Mouse (Mus musculus) midbrain, embryonic 13.5 days (tissue): Measurements from ENCODE around the gene Htr2a. TPM values are rescaled to one million over a fixed set of nuclear protein-coding genes. Genes with fewer than 3 reads are reported as not detected.

Experiments used
- ATAC-seq: fragments of 200-750 bp; cut with Nextera tagmentation; 2 replicates; pipeline ENCODE4 v1.8.0; 2017; ENCODE audit warnings: mild to moderate bottlenecking, moderate TSS enrichment, moderate library complexity
- H3K27ac ChIP-seq: fragments of 300-500 bp; sonication (generic); 2 replicates; pipeline ENCODE4 v1.5.1; 2015; ENCODE audit warnings: inconsistent platforms, mild to moderate bottlenecking, moderate library complexity
- H3K27me3 ChIP-seq: fragments of 300-500 bp; sonication (generic); 2 replicates; pipeline ENCODE4 v1.6.1; 2015; ENCODE audit warnings: mild to moderate bottlenecking, inconsistent platforms
- H3K36me3 ChIP-seq: fragments of 300-500 bp; sonication (generic); 2 replicates; pipeline ENCODE4 v1.6.1; 2015; ENCODE audit warnings: mild to moderate bottlenecking, inconsistent platforms
- H3K4me1 ChIP-seq: fragments of 300-500 bp; sonication (generic); replicated peaks from 2 replicates; pipeline ENCODE4 v1.6.1; 2015; ENCODE audit warnings: inconsistent platforms
- H3K4me2 ChIP-seq: fragments of 300-500 bp; sonication (generic); replicated peaks from 2 replicates; pipeline ENCODE4 v1.6.1; 2015; ENCODE audit warnings: moderate library complexity, mild to moderate bottlenecking, inconsistent platforms
- H3K4me3 ChIP-seq: fragments of 300-500 bp; sonication (generic); replicated peaks from 2 replicates; pipeline ENCODE4 v1.5.1; 2015; ENCODE audit warnings: mild to moderate bottlenecking, inconsistent platforms
- H3K9ac ChIP-seq: fragments of 300-500 bp; sonication (generic); replicated peaks from 2 replicates; pipeline ENCODE4 v1.6.1; 2015; ENCODE audit warnings: mild to moderate bottlenecking, inconsistent platforms
- H3K9me3 ChIP-seq: fragments of 300-500 bp; sonication (generic); 2 replicates; pipeline ENCODE4 v1.6.1; 2016; ENCODE audit warnings: mild to moderate bottlenecking, inconsistent platforms
- WGBS: fragments of 180-500 bp; shearing (Covaris S2); methylation state at CpG from one replicate; pipeline ENCODE4 v1.1.7; 2015; 5-methylcytosine and 5-hydroxymethylcytosine counted together
- polyA plus RNA-seq: library from polyadenylated mRNA; unstranded; fragments of >200 nt; fragmentation: Nextera tagmentation; extraction: Ambion mirVana; gene quantifications from 2 replicates; pipeline ENCODE4 v1.2.1, GENCODE M21; 2015

Htr2a gene
- polyA plus RNA-seq, 1 experiment from 2014 or later = 1.2 TPM

DNA sequence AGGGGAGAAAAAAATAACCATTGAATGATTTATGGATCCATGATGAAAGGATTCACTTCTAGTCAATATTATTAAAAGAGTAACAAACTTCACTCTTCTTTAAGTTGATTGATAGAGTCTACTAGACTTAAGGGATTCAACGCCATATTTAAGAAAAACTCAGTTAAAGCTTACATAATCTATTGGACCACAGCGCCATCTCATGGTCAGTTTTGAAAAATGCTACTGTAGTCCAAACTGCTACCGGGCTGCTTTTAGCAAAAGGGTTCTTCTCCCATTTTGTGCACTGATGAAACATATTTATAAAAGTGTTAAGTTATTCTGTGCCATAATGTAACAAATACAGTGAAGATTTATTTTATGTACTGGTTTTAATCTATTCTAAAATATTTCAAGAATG lies 68.4 kb downstream of the Htr2a start:
- no peak for ATAC-seq
- Histone ChIP-seq H3K4me2 (no peak overlapping the region), H3K4me1 (no peaks in the 10 kb centered on the region), H3K27me3 (no peaks in the 10 kb centered on the region), H3K9ac (no peak overlapping the region), H3K4me3 (no peak overlapping the region), H3K36me3 (no peaks in the 10 kb centered on the region), H3K27ac (no peak overlapping the region), H3K9me3 (no peaks in the 10 kb centered on the region)
- WGBS = 28% methylated on average over 3 of the region's 3 CpGs

DNA sequence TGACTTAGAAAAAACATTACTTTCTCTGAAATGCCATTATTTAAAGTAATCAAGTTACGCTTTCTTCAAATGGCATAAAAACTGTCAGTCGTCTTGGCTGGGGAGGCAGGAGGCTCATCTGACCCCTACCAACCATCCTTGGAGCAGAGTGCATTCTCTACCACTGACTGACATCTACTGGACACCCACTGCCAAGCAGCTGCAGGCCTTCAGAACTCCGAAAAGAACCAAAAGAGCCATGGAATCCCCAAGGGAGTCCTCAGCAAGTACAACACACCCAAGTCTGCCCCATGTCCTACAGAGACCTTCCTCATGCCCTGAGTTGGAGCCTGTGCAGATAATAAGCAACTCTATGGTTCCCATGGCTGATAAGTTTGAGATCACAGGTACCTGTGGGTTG lies 82.9 kb downstream of the Htr2a start:
- Histone ChIP-seq H3K27me3 (no peaks in the 10 kb centered on the region), H3K4me1 (no peaks in the 10 kb centered on the region), H3K9me3 (no peaks in the 10 kb centered on the region), H3K27ac (no peak overlapping the region), H3K9ac (no peak overlapping the region), H3K36me3 (no peaks in the 10 kb centered on the region), H3K4me3 (no peak overlapping the region), H3K4me2 (no peak overlapping the region)
- WGBS = 73% methylated on average over 3 of the region's 3 CpGs
- ATAC-seq = no peak

DNA sequence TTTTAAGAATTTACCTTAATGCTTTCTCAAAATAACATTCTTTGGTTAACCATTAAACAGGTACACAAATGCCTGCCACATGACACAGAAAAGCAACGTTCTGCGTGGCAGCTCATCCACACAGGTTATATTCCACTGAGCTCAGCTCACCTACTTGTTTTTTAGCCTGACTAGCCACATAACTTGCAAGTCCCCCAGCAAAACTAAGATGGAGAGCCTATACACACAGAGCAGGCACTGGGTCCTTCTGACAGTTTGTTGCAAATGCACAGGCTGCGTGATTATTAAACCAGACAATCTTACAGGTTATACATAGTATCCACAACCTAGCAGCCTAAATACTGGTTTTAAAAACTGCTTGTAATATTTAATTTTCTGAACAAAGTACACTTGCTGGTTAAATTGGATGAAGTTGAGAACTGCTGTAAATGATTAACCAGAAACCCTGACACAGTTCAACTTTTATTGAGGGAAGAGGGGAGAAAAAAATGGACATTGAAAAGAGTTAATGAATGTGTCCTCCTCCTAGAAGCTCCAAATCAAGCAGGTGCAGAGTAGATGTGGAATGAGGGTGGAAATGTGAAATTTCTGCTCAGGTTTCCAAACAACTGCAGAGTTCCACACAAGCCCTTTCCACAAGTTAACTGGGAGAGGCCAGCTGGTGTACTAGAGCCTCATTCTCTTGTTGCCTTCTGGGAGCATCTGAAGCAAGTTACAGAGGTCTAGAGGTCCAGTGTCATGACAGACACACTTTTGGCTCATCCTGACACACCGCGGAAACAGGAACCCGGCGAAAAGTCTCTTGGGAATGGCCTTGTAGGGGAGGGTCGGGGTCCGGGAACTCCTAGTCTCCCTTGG lies 90.8 kb downstream of the Htr2a start:
- Histone ChIP-seq H3K9me3 (no peaks in the 10 kb centered on the region), H3K4me1 (peaks cover 11% of the 10 kb centered on the region), H3K36me3 (peaks cover 3% of the 10 kb centered on the region), H3K4me2 (peak overlapping the region; percentile 80), H3K9ac (0 out of 2 replicates have a peak overlapping the region, but pooled peaks have one; percentile 84), H3K27ac (0 out of 2 replicates have a peak overlapping the region, but pooled peaks have one; percentile 21), H3K27me3 (no peaks in the 10 kb centered on the region), H3K4me3 (peak overlapping the region; percentile 83)
- no peak for ATAC-seq
- 32% methylated on average over 9 of the region's 9 CpGs for WGBS

DNA sequence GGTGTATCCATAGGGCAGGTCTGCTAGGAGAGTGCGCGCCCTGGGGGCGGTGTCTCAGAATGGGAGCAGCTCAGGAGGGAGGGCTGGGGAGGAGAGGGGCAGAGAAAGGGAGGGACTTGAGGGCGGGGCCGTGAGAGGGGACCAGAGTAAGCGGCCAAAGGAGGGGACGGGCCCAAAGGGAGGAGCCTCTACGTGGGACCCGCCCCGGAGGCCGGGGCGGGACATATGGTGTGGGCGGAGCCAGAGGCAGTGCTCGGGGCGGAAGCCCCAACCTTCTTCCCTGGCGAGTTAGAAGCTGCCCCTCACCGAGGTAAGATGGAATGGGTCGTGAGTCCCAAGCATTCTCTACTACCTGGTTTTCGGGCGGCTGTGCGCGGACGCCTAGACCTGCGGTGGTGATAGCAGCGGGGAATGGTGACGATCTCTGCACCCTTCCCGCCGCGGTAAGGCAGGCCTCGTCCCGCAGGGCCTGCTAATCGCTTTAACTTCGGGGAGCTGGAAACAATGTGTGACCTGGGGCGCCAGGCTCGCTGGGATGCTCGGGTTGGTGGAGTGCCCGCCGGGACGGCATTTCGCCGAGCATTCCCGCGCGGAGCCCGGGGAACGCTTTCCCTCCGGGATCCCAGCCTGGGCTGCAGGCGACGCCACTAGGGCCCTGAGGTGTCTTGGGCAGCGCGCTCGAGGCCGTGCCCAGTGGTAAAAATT lies 91.6 kb downstream of the Htr2a start, which contains the start of gene Esd:
Gene Esd, plus strand, starts transcription at position 219 of the 705 bp plus-strand sequence.
- peak; percentile 98 for ATAC-seq
- no peaks in the 10 kb centered on the region for H3K27me3 ChIP-seq
- H3K9ac ChIP-seq = peak within 1 kb of the TSS; percentile 84
- H3K4me1 ChIP-seq = peaks cover 11% of the 10 kb centered on the region
- under 1% methylated on average over 53 of the region's 53 CpGs for WGBS
- peak within 1 kb of the TSS; percentile 79 for H3K27ac ChIP-seq
- H3K36me3 ChIP-seq = peaks cover 11% of the 10 kb centered on the region
- peak within 1 kb of the TSS; percentile 83 for H3K4me3 ChIP-seq
- H3K4me2 ChIP-seq = peak within 1 kb of the TSS; percentile 80
- no peaks in the 10 kb centered on the region for H3K9me3 ChIP-seq

DNA sequence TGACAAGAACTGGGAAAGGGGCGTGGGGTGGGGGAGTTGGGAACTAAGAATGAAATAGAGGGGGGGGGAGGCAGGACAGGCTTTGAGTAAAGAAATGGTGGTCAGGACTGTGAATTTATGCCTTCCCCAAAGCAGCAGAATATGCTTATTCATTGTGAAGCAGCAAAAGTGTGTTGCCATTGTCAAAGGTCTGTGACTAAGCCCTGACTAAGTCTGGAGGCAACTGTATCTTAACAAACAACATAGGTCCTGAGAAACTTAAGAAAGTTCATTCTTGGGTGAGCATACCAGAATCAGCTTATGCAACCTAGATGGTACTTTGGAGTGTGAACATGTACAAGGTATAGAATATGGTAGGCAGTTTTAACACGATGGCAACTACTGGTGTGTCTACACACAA lies 92.8 kb downstream of the Htr2a start:
- ATAC-seq = no peak
- H3K27me3 ChIP-seq = no peaks in the 10 kb centered on the region
- H3K4me1 ChIP-seq = peaks cover 11% of the 10 kb centered on the region
- peak overlapping the region; percentile 83 for H3K4me3 ChIP-seq
- 52% methylated on average over 2 of the region's 2 CpGs for WGBS
- peak overlapping the region; percentile 80 for H3K4me2 ChIP-seq
- no peak overlapping the region for H3K27ac ChIP-seq
- H3K36me3 ChIP-seq = peaks cover 18% of the 10 kb centered on the region
- no peak overlapping the region; the same call in 1 of the 2 replicates for H3K9ac ChIP-seq
- H3K9me3 ChIP-seq = no peaks in the 10 kb centered on the region

DNA sequence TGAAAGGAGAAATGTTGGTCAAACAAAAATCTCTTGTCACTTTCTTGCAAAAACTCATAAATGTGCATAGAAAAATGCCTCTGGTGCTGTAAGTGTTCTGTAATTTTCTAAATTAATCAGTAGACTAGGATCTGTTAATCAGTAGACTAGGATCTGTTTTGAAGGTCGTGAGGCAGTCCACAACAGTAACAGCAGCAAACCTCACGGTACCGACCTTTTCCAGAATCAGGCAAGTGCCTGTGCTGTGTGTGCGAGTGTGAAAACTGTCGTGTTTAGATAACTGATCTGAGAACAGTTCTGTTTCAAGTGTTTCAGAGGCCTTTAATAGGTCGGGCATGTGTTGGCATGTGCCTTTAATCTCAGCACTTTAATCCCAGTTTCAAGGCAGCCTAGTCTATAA lies 94.8 kb downstream of the Htr2a start:
- Histone ChIP-seq H3K9ac (no peak overlapping the region), H3K27ac (no peak overlapping the region), H3K27me3 (no peaks in the 10 kb centered on the region), H3K9me3 (no peaks in the 10 kb centered on the region), H3K4me1 (peaks cover 11% of the 10 kb centered on the region), H3K4me3 (no peak overlapping the region), H3K4me2 (no peak overlapping the region), H3K36me3 (peaks cover 38% of the 10 kb centered on the region)
- 89% methylated on average over 6 of the region's 6 CpGs for WGBS
- no peak for ATAC-seq

DNA sequence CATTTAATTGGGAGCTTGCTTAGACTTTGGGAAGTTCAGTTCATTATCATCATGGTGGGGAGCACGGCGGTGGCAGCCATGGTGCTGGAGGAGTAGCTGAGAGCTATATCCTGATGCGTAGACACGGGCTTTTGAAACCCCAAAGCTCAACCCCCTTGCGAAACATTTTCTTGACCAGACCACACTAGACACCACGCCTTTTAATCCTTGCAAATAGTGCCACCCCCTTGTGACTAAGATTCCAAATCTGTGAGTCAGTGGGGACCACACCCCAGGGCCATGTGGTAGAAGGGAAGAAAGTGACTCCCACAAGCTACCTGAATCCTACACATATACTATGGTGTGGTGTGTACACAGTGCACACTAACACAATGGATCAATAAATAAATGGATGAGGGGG lies 96.2 kb downstream of the Htr2a start:
- H3K4me2 ChIP-seq = no peak overlapping the region
- ATAC-seq = no peak
- no peak overlapping the region for H3K4me3 ChIP-seq
- H3K27ac ChIP-seq = no peak overlapping the region
- H3K4me1 ChIP-seq = peaks cover 8% of the 10 kb centered on the region
- H3K36me3 ChIP-seq = peaks cover 51% of the 10 kb centered on the region
- no peaks in the 10 kb centered on the region for H3K27me3 ChIP-seq
- WGBS = 96% methylated on average over 6 of the region's 6 CpGs
- H3K9ac ChIP-seq = no peak overlapping the region
- H3K9me3 ChIP-seq = no peaks in the 10 kb centered on the region

Other genes starting within 250 kb of the Htr2a start
- 250 and 253 TPM in 2 replicates for gene Esd, start 91.5 kb downstream of the Htr2a start, polyA plus RNA-seq